Mouse (Mus musculus) forebrain, embryonic 12.5 days (tissue): ENCODE results near the gene Fmnl1. TPM values are rescaled to one million over a fixed set of nuclear protein-coding genes. Genes with fewer than 3 reads are reported as not detected.

Experiments
- ATAC-seq: fragments of 200-750 bp; cut with Nextera tagmentation; 2 replicates; pipeline ENCODE4 v1.8.0; 2017; ENCODE audit warnings: moderate TSS enrichment; ENCODE audit not compliant: low FRiP score
- H3K27ac ChIP-seq: fragments of 300-500 bp; sonication (generic); 2 replicates; pipeline ENCODE4 v1.5.1; 2016; ENCODE audit warnings: mild to moderate bottlenecking
- H3K27me3 ChIP-seq: fragments of 300-500 bp; sonication (generic); 2 replicates; pipeline ENCODE4 v1.6.1; 2016; ENCODE audit warnings: mild to moderate bottlenecking
- H3K36me3 ChIP-seq: fragments of 300-500 bp; sonication (generic); replicated peaks from 2 replicates; pipeline ENCODE4 v1.6.1; 2016; ENCODE audit warnings: mild to moderate bottlenecking
- H3K4me1 ChIP-seq: fragments of 300-500 bp; sonication (generic); 2 replicates; pipeline ENCODE4 v1.6.1; 2016
- H3K4me2 ChIP-seq: fragments of 300-500 bp; sonication (generic); 2 replicates; pipeline ENCODE4 v1.6.1; 2016; ENCODE audit warnings: mild to moderate bottlenecking, moderate library complexity
- H3K4me3 ChIP-seq: fragments of 300-500 bp; sonication (generic); replicated peaks from 2 replicates; pipeline ENCODE4 v1.5.1; 2016; ENCODE audit warnings: mild to moderate bottlenecking
- H3K9ac ChIP-seq: fragments of 300-500 bp; sonication (generic); 2 replicates; pipeline ENCODE4 v1.6.1; 2016; ENCODE audit warnings: mild to moderate bottlenecking
- H3K9me3 ChIP-seq: fragments of 300-500 bp; sonication (generic); 2 replicates; pipeline ENCODE4 v1.6.1; 2016
- WGBS: fragments of 180-500 bp; shearing (Covaris S2); methylation state at CpG from one replicate; pipeline ENCODE4 v1.1.7; 2016; 5-methylcytosine and 5-hydroxymethylcytosine counted together
- polyA plus RNA-seq: library from polyadenylated mRNA; unstranded; fragments of >200 nt; fragmentation: Nextera tagmentation; extraction: Ambion mirVana; gene quantifications from 2 replicates; pipeline ENCODE4 v1.2.1, GENCODE M21; 2016

The Fmnl1 gene
- polyA plus RNA-seq, 1 experiment from 2014 or later, result 1.1 TPM

DNA sequence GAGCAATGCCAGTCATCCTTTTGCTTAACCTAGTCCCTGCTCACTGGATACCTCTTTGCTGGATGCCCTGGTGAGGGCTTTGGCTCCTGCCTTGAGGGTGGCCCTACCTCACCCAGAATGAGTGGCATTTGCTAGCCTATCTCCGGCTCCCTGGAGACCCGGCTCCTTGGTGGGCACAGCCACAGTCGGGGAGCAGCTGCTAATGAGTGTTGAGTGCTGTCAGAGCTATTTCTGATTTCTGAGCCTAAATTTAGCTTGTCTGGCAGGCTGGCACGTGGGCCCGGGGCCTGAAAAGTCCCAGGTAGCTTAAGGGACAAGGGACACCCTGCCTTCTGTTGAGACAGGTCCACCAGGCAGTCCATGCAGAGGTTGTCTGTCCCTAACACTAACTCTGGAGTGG lies 6.3 kb downstream of the Fmnl1 start:
- peaks cover 33% of the 10 kb centered on the region for H3K27me3 ChIP-seq
- no peak overlapping the region for H3K4me2 ChIP-seq
- no peaks in the 10 kb centered on the region for H3K36me3 ChIP-seq
- 83% methylated on average over 5 of the region's 5 CpGs for WGBS
- no peak overlapping the region for H3K4me3 ChIP-seq
- H3K4me1 ChIP-seq, result peaks cover 4% of the 10 kb centered on the region; the same call in 1 of the 2 replicates
- H3K9me3 ChIP-seq, result no peaks in the 10 kb centered on the region
- H3K27ac ChIP-seq, result no peak overlapping the region
- H3K9ac ChIP-seq, result no peak overlapping the region
- no peak for ATAC-seq

DNA sequence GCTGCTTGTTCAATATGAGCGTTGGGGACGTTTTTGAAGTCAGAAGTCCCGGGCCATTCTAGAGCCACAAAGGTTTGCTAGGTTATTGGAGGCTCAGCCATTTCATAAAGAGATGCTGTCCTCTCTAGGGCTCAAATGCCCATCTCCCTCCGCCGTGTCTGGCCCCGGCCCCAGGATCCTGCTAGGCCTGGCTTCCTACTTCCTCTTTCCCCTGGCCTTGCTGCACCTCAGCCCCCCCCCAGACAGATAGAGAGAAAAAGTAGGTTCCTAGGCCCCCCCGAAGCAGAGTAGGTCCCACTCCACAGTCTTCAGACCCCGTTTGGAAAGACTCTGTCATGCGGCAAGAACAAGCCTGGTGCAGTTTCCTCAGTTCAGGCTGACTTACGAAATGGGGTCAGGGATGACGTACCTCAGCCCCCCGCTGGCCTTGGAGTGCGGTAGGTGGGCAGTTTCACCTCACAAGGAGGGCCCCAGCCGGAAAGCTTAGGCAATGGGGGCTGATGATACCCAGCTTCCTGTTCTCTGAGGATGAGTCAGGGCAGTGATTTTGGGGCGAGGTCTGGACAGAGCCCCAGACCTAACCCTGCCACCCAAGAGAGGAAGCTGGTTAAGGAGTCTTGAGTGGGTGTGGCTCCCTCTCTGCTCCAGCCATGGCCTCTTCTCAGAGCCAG lies 7.0 kb downstream of the Fmnl1 start:
- no peak overlapping the region for H3K27ac ChIP-seq
- no peak for ATAC-seq
- no peaks in the 10 kb centered on the region for H3K9me3 ChIP-seq
- no peaks in the 10 kb centered on the region for H3K36me3 ChIP-seq
- peaks cover 4% of the 10 kb centered on the region; the same call in 1 of the 2 replicates for H3K4me1 ChIP-seq
- H3K4me2 ChIP-seq, result no peak overlapping the region
- 85% methylated on average over 15 of the region's 15 CpGs for WGBS
- H3K4me3 ChIP-seq, result no peak overlapping the region
- H3K27me3 ChIP-seq, result peaks cover 29% of the 10 kb centered on the region
- H3K9ac ChIP-seq, result no peak overlapping the region

DNA sequence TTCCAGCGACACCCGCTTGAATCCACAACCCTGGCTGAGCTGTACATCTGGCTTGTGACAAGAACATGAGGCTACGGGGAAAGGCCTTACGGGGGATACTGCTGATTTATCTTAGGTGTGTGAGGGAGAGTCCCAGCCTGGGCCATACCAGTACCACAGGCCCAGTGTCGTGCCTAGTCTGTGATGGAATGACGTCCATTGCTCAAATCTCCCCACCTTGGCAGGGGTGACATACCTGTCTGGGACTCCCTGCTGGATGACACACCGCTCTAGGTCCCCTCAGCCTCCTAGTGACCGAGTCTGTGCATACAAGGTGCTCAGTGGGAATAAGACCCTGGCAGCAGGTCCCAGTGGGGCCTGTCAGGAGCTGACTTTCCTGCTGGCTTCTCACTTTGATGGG lies 7.8 kb downstream of the Fmnl1 start:
- peaks cover 22% of the 10 kb centered on the region; the same call in 1 of the 2 replicates for H3K27me3 ChIP-seq
- H3K4me2 ChIP-seq, result no peak overlapping the region
- no peak for ATAC-seq
- no peaks in the 10 kb centered on the region for H3K36me3 ChIP-seq
- H3K9me3 ChIP-seq, result no peaks in the 10 kb centered on the region
- H3K9ac ChIP-seq, result no peak overlapping the region
- H3K4me1 ChIP-seq, result peaks cover 4% of the 10 kb centered on the region; the same call in 1 of the 2 replicates
- H3K27ac ChIP-seq, result no peak overlapping the region
- no peak overlapping the region for H3K4me3 ChIP-seq
- WGBS, result 88% methylated on average over 8 of the region's 8 CpGs

DNA sequence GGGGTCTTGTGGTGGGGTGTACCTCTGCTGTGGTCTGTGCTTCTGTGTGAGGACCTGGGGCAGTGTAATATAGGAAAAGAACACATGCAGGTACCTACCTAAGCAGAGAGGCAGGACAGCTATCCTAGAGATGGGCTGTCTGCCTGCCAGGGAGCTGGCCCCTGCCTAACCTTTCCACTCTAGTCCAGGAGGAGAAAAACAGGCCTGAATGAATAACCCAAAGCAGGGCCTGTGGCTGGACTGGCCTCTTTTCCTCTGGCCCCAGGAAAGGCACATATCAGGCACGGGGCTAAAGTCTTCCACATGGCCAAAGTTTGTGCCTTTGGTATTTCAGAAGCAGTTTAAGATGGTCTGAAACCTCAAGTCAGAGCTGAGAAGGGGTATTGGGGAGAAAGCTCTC lies 9.5 kb downstream of the Fmnl1 start:
- Histone ChIP-seq H3K27me3 (peaks cover 16% of the 10 kb centered on the region; the same call in 1 of the 2 replicates), H3K4me1 (no peaks in the 10 kb centered on the region), H3K4me3 (no peak overlapping the region), H3K36me3 (no peaks in the 10 kb centered on the region), H3K9ac (no peak overlapping the region), H3K9me3 (no peaks in the 10 kb centered on the region), H3K4me2 (no peak overlapping the region), H3K27ac (no peak overlapping the region)
- WGBS, result 75% methylated on average over 1 of the region's 1 CpGs
- no peak for ATAC-seq

DNA sequence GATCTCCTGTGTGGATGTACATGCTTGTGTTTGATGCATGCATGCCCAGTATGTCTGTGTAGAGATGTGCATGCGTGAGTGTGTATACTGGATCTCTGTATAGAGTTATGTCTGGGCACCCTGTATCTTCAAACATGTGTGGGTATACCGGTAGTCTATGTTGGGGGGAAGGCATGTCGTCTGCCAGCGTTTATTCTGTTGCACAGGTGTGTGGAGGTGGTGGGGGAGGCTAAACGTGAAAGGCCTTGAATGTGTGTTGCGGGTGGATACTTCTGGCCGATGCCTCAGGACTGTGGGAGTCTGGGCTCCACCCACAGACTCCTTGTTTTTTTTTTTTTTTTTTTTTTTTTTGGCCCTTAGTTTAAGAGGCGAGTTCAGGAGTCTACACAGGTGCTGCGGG lies 10.4 kb downstream of the Fmnl1 start:
- 80% methylated on average over 9 of the region's 9 CpGs for WGBS

DNA sequence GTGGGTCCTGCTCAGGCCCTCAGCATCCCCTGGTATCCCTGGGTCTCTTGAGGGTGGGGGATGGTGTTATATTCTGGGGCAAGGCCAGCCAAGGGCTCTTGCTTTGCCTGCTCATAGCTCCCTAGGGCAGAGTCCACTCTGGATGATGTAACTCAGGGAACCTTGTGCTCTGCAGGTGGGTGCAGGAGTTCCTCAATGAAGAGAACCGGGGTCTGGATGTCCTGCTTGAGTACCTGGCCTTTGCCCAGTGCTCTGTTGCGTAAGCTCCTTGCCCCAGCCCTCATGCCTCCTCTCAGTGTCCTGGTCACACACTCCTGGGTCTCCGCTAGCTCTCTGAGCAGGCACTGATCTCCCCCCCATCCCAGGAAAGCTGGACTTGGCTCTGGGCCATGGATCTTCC lies 11.0 kb downstream of the Fmnl1 start:
- Histone ChIP-seq H3K27ac (no peak overlapping the region), H3K4me1 (no peaks in the 10 kb centered on the region), H3K4me3 (no peak overlapping the region), H3K4me2 (no peak overlapping the region), H3K27me3 (peaks cover 19% of the 10 kb centered on the region; the same call in 1 of the 2 replicates), H3K9me3 (no peaks in the 10 kb centered on the region), H3K9ac (no peak overlapping the region), H3K36me3 (no peaks in the 10 kb centered on the region)
- no peak for ATAC-seq
- 80% methylated on average over 3 of the region's 3 CpGs for WGBS

More for the DNA sequence above, 10.4 kb downstream of the Fmnl1 start:
- H3K9me3 ChIP-seq, result no peaks in the 10 kb centered on the region
- no peak overlapping the region for H3K4me3 ChIP-seq
- no peaks in the 10 kb centered on the region for H3K4me1 ChIP-seq
- no peak overlapping the region for H3K9ac ChIP-seq
- peaks cover 19% of the 10 kb centered on the region; the same call in 1 of the 2 replicates for H3K27me3 ChIP-seq
- no peak overlapping the region for H3K27ac ChIP-seq
- no peaks in the 10 kb centered on the region for H3K36me3 ChIP-seq
- H3K4me2 ChIP-seq, result no peak overlapping the region
- no peak for ATAC-seq

DNA sequence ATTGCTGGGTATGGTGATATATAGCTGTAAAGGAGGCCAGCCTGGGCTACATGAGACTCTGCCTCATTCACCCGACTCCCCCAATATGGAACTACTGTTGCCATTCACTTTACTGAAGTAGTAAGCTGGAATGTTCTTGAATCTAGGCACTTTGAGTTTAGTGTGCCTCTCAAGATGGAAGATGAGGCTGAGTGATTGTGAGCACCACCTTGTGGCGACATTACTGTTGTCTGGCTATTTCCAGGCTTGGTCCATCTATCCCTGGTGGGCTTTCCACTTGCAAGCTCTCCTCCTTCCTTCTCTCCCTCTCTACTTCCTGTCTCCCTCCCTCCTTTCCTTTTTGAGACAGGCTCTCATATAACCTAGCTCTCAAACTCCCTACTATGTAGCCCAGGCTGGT lies 14.0 kb downstream of the Fmnl1 start:
- 40% methylated on average over 2 of the region's 2 CpGs for WGBS
- Histone ChIP-seq H3K4me2 (no peak overlapping the region), H3K4me1 (no peaks in the 10 kb centered on the region), H3K9me3 (no peaks in the 10 kb centered on the region), H3K36me3 (no peaks in the 10 kb centered on the region), H3K27ac (no peak overlapping the region), H3K9ac (no peak overlapping the region), H3K27me3 (peaks cover 34% of the 10 kb centered on the region), H3K4me3 (no peak overlapping the region)
- no peak for ATAC-seq

DNA sequence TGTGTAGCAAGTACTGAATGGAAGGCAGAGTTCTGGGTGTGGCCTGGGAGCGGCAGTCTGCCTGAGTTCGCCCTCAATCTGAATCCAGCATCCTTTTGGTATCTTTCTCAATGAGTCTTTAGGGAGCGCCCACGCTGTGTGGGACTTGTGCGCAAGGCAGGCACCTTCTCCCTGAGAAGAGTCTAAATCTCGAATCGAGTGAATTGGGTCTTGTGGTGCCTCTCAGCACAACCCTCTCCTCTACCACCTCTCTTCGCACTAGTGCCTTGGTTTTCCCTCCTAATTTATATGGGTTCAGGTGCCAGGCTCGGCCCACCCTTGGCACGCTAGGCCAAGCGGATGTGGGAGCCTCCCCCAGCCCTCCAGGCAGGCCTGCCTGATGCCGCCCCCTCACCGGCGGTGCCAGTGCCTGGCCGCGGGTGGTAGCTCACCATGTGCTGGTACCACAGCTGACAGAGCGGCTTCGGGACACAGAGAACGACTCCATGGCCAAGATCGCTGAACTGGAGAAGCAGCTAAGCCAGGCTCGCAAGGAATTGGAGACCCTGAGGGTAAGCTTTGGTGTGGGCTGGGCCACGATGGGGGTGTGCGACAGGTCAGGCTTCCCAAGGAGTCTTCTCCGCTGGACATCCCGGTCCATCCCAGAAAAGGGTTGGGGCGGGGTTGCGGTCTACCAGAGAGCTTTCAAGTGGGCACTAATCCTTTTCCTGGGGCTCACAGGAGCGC lies 21.5 kb downstream of the Fmnl1 start:
- Histone ChIP-seq H3K27ac (no peak overlapping the region), H3K9me3 (no peaks in the 10 kb centered on the region), H3K4me1 (peaks cover 12% of the 10 kb centered on the region), H3K4me3 (peak overlapping the region; percentile 26), H3K4me2 (peak overlapping the region; percentile 56), H3K9ac (peak overlapping the region; percentile 38; the same call in 1 of the 2 replicates), H3K36me3 (no peaks in the 10 kb centered on the region), H3K27me3 (peaks cover 88% of the 10 kb centered on the region)
- ATAC-seq, result no peak
- WGBS, result 18% methylated on average over 28 of the region's 28 CpGs

DNA sequence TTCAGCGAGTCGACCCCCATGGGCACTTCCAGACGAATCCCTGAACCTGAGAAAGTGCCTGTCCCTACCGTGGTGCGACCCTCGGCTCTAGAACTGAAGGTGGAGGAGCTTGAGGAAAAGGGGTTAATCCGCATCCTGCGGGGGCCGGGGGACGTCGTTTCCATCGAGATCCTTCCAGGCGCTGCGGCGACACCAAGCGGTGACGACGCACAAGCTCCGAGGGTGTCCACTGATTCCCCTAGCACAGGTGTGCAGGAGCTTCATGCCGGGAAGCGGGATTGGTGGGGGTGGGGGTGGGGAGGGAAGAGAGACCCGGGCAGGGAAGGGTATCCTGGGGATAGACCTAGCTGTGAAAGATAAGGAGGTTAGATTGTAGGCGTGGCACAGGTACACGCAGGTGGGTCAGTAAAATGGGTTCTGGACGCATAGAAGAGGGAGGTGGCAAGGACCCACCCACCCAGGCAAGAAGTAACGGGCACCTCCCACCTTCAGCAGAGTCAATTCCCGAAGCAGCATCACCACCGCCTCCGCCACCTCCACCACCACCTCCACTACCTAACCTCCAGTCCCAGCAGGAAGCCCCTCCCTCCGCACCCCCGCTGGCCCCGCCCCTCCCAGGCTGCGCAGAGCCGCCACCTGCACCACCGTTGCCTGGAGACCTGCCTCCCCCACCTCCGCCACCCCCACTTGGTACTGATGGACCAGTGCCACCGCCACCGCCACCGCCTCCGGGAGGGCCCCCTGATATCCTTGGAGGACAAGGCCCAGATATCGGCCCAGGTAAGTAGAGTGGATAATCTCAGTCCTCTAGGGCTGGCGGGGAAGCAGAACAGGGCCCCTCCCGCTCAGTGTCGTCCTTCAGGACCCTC lies 22.3 kb downstream of the Fmnl1 start:
- Histone ChIP-seq H3K9ac (peak overlapping the region; percentile 38; the same call in 1 of the 2 replicates), H3K27ac (no peak overlapping the region), H3K4me1 (peaks cover 12% of the 10 kb centered on the region), H3K27me3 (peaks cover 93% of the 10 kb centered on the region), H3K4me3 (peak overlapping the region; percentile 26), H3K9me3 (no peaks in the 10 kb centered on the region), H3K4me2 (peak overlapping the region; percentile 56), H3K36me3 (no peaks in the 10 kb centered on the region)
- 0 out of 2 replicates have a peak, but pooled peaks have one; percentile 36 for ATAC-seq
- 3% methylated on average over 43 of the region's 44 CpGs for WGBS

DNA sequence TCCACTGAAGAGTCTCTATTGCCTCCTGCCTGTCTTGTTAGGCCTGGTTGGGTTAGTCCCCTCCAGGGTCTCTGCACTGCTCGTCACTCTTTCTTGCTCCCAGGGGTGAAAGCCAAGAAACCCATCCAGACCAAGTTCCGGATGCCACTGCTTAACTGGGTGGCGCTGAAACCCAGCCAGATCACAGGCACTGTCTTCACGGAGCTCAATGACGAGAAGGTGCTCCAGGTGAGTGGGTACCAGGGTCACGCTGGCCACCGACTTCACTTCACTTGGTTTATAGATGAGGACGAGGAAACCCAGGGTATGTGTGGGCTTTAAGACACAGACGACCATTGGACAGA lies 22.9 kb downstream of the Fmnl1 start:
- Histone ChIP-seq H3K4me3 (no peak overlapping the region), H3K27me3 (peaks cover 99% of the 10 kb centered on the region), H3K27ac (no peak overlapping the region), H3K36me3 (no peaks in the 10 kb centered on the region), H3K9ac (no peak overlapping the region), H3K4me1 (peaks cover 18% of the 10 kb centered on the region), H3K4me2 (no peak overlapping the region), H3K9me3 (no peaks in the 10 kb centered on the region)
- ATAC-seq, result no peak
- 29% methylated on average over 9 of the region's 9 CpGs for WGBS

DNA sequence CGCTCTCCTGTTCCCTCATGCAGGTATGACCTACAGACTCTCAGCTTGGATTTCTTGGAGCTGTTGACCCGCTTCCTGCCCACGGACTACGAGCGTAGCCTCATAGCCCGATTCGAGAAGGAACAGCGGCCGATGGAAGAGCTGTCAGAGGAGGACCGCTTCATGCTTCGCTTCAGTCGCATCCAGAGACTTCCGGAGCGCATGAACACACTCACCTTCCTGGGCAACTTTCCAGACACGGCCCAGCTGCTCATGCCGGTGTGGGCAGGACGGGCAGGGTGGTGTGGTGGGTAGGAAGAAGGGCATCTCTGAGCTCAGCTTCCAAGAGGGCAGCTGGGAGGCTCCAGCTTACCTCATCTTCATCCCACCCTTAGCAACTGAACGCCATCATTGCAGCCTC lies 24.3 kb downstream of the Fmnl1 start:
- 90% methylated on average over 18 of the region's 18 CpGs for WGBS
- Histone ChIP-seq H3K27ac (no peak overlapping the region), H3K9me3 (no peaks in the 10 kb centered on the region), H3K4me1 (peaks cover 29% of the 10 kb centered on the region), H3K4me2 (no peak overlapping the region), H3K4me3 (no peak overlapping the region), H3K36me3 (no peaks in the 10 kb centered on the region), H3K9ac (no peak overlapping the region), H3K27me3 (peaks cover 100% of the 10 kb centered on the region)
- ATAC-seq, result no peak

DNA sequence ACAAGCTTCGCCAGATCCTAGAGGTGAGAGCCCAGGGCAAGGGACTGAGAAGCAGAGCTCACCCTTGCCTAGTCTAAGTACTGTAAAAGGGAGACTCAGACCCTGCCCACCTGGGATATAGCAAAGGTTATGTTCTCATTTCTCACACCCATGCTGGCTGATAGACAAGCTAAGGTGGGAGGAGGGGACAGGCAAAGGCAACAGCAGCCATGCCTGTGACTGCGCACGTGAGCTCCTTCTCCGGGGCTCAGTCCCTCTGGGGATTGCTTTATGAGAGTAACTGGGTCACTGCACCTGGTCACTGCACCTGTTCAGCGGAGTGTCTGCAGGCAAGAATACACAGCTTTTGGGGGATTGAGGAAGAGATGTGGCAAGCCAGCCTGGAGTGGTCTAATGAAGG lies 24.7 kb downstream of the Fmnl1 start:
- no peaks in the 10 kb centered on the region for H3K9me3 ChIP-seq
- no peaks in the 10 kb centered on the region for H3K36me3 ChIP-seq
- H3K4me1 ChIP-seq, result peaks cover 29% of the 10 kb centered on the region
- no peak overlapping the region for H3K9ac ChIP-seq
- ATAC-seq, result no peak
- peaks cover 100% of the 10 kb centered on the region for H3K27me3 ChIP-seq
- no peak overlapping the region for H3K4me2 ChIP-seq
- no peak overlapping the region for H3K4me3 ChIP-seq
- no peak overlapping the region for H3K27ac ChIP-seq
- WGBS, result 86% methylated on average over 5 of the region's 5 CpGs
